Mouse (Mus musculus): Measurements from ENCODE around the gene Agpat3. TPM values are rescaled to one million over a fixed set of nuclear protein-coding genes. Genes with fewer than 3 reads are reported as not detected.
A peak's percentile ranks its signal among the peaks of the same experiment; 100 is the strongest.
"Not testable (repeated sequence)": the region's sequence is repeated elsewhere in the genome, so short reads cannot be mapped to it uniquely, and the experiment has no call there.

Agpat3 gene
- polyA plus RNA-seq, 1 experiment from 2014 or later = 68.1 TPM

- Histone ChIP-seq H3K4me2 (no peak overlapping the region), H3K27me3 (no peaks in the 10 kb centered on the region), H3K36me3 (no peaks in the 10 kb centered on the region), H3K4me1 (no peaks in the 10 kb centered on the region), H3K9me3 (no peaks in the 10 kb centered on the region), H3K4me3 (no peak overlapping the region), H3K9ac (no peak overlapping the region), H3K27ac (no peak overlapping the region)
- no peak for ATAC-seq (ENCODE audit: borderline replicate concordance, extremely low read depth, low FRiP score, low TSS enrichment)
- WGBS = 95% methylated on average over 7 of the region's 7 CpGs
Observed at GRCm38 (mm10) chr10:78378516-78378915, 26.2 kb upstream of the Agpat3 start.

GRCm38 (mm10) chr10:78372681-78373668 lies 20.7 kb upstream of the Agpat3 start:
- H3K27ac ChIP-seq = no peak overlapping the region
- H3K9ac ChIP-seq = no peak overlapping the region
- H3K4me2 ChIP-seq = no peak overlapping the region
- no peaks in the 10 kb centered on the region for H3K36me3 ChIP-seq
- no peak overlapping the region for H3K4me3 ChIP-seq
- peaks cover 4% of the 10 kb centered on the region; the same call in 1 of the 2 replicates for H3K4me1 ChIP-seq
- ATAC-seq (ENCODE audit: borderline replicate concordance, extremely low read depth, low FRiP score, low TSS enrichment) = no peak
- WGBS = 63% methylated on average over 27 of the region's 27 CpGs
- H3K9me3 ChIP-seq = no peaks in the 10 kb centered on the region
- no peaks in the 10 kb centered on the region for H3K27me3 ChIP-seq

- H3K4me2 ChIP-seq = no peak overlapping the region
- no peak overlapping the region for H3K9ac ChIP-seq
- H3K4me1 ChIP-seq = peaks cover 7% of the 10 kb centered on the region; the same call in 1 of the 2 replicates
- WGBS = 59% methylated on average over 6 of the region's 6 CpGs
- ATAC-seq (ENCODE audit: borderline replicate concordance, extremely low read depth, low FRiP score, low TSS enrichment) = peak; percentile 86
- H3K4me3 ChIP-seq = no peak overlapping the region
- no peaks in the 10 kb centered on the region for H3K36me3 ChIP-seq
- H3K9me3 ChIP-seq = no peaks in the 10 kb centered on the region
- H3K27ac ChIP-seq = no peak overlapping the region
- no peaks in the 10 kb centered on the region for H3K27me3 ChIP-seq
Observed at GRCm38 (mm10) chr10:78371746-78372145, 19.5 kb upstream of the Agpat3 start.

- WGBS = 39% methylated on average over 4 of the region's 4 CpGs
- H3K36me3 ChIP-seq = no peaks in the 10 kb centered on the region
- H3K27ac ChIP-seq = no peak overlapping the region
- no peak for ATAC-seq (ENCODE audit: borderline replicate concordance, extremely low read depth, low FRiP score, low TSS enrichment)
- no peaks in the 10 kb centered on the region for H3K9me3 ChIP-seq
- H3K9ac ChIP-seq = no peak overlapping the region
- H3K27me3 ChIP-seq = no peaks in the 10 kb centered on the region
- peaks cover 15% of the 10 kb centered on the region; the same call in 1 of the 2 replicates for H3K4me1 ChIP-seq
- no peak overlapping the region for H3K4me3 ChIP-seq
- H3K4me2 ChIP-seq = no peak overlapping the region
Observed at GRCm38 (mm10) chr10:78367586-78367985, 15.3 kb upstream of the Agpat3 start.

GRCm38 (mm10) chr10:78366851-78367312 lies 14.6 kb upstream of the Agpat3 start:
- WGBS = 38% methylated on average over 9 of the region's 9 CpGs
- no peaks in the 10 kb centered on the region for H3K36me3 ChIP-seq
- H3K9me3 ChIP-seq = no peaks in the 10 kb centered on the region
- H3K4me2 ChIP-seq = no peak overlapping the region
- no peaks in the 10 kb centered on the region for H3K27me3 ChIP-seq
- ATAC-seq (ENCODE audit: borderline replicate concordance, extremely low read depth, low FRiP score, low TSS enrichment) = no peak
- H3K9ac ChIP-seq = no peak overlapping the region
- peaks cover 15% of the 10 kb centered on the region; the same call in 1 of the 2 replicates for H3K4me1 ChIP-seq
- H3K27ac ChIP-seq = no peak overlapping the region
- no peak overlapping the region for H3K4me3 ChIP-seq

GRCm38 (mm10) chr10:78366195-78366834 lies 14.0 kb upstream of the Agpat3 start:
- no peak overlapping the region for H3K4me2 ChIP-seq
- H3K4me3 ChIP-seq = no peak overlapping the region
- ATAC-seq (ENCODE audit: borderline replicate concordance, extremely low read depth, low FRiP score, low TSS enrichment) = no peak
- 32% methylated on average over 5 of the region's 5 CpGs for WGBS
- no peaks in the 10 kb centered on the region for H3K36me3 ChIP-seq
- no peak overlapping the region for H3K9ac ChIP-seq
- no peaks in the 10 kb centered on the region for H3K27me3 ChIP-seq
- H3K4me1 ChIP-seq = peaks cover 12% of the 10 kb centered on the region; the same call in 1 of the 2 replicates
- H3K9me3 ChIP-seq = no peaks in the 10 kb centered on the region
- no peak overlapping the region for H3K27ac ChIP-seq

- no peak overlapping the region for H3K4me2 ChIP-seq
- H3K4me3 ChIP-seq = no peak overlapping the region
- H3K27me3 ChIP-seq = no peaks in the 10 kb centered on the region
- H3K9me3 ChIP-seq = no peaks in the 10 kb centered on the region
- no peak for ATAC-seq (ENCODE audit: borderline replicate concordance, extremely low read depth, low FRiP score, low TSS enrichment)
- 65% methylated on average over 6 of the region's 6 CpGs for WGBS
- H3K27ac ChIP-seq = no peak overlapping the region
- H3K36me3 ChIP-seq = no peaks in the 10 kb centered on the region
- 0 out of 2 replicates have a peak, but pooled peaks cover 11% of the 10 kb centered on the region for H3K4me1 ChIP-seq
- H3K9ac ChIP-seq = no peak overlapping the region
Observed at GRCm38 (mm10) chr10:78365555-78365954, 13.3 kb upstream of the Agpat3 start.

GRCm38 (mm10) chr10:78364106-78364505 lies 11.8 kb upstream of the Agpat3 start:
- Histone ChIP-seq H3K4me3 (no peak overlapping the region), H3K27me3 (no peaks in the 10 kb centered on the region), H3K27ac (no peak overlapping the region), H3K36me3 (no peaks in the 10 kb centered on the region), H3K9ac (no peak overlapping the region), H3K9me3 (no peaks in the 10 kb centered on the region), H3K4me1 (0 out of 2 replicates have a peak, but pooled peaks cover 11% of the 10 kb centered on the region), H3K4me2 (no peak overlapping the region)
- no peak for ATAC-seq (ENCODE audit: borderline replicate concordance, extremely low read depth, low FRiP score, low TSS enrichment)
- 36% methylated on average over 2 of the region's 2 CpGs for WGBS

- 86% methylated on average over 6 of the region's 6 CpGs for WGBS
- Histone ChIP-seq H3K4me1 (0 out of 2 replicates have a peak, but pooled peaks cover 11% of the 10 kb centered on the region), H3K9ac (no peak overlapping the region), H3K36me3 (no peaks in the 10 kb centered on the region), H3K27me3 (no peaks in the 10 kb centered on the region), H3K27ac (no peak overlapping the region), H3K9me3 (no peaks in the 10 kb centered on the region), H3K4me2 (no peak overlapping the region), H3K4me3 (no peak overlapping the region)
- no peak for ATAC-seq (ENCODE audit: borderline replicate concordance, extremely low read depth, low FRiP score, low TSS enrichment)
Observed at GRCm38 (mm10) chr10:78363366-78363765, 11.1 kb upstream of the Agpat3 start.

- no peaks in the 10 kb centered on the region for H3K36me3 ChIP-seq
- no peak overlapping the region for H3K27ac ChIP-seq
- H3K27me3 ChIP-seq = no peaks in the 10 kb centered on the region
- no peak overlapping the region for H3K9ac ChIP-seq
- H3K4me1 ChIP-seq = 0 out of 2 replicates have a peak, but pooled peaks cover 10% of the 10 kb centered on the region
- WGBS = 75% methylated on average over 2 of the region's 2 CpGs
- ATAC-seq (ENCODE audit: borderline replicate concordance, extremely low read depth, low FRiP score, low TSS enrichment) = no peak
- no peaks in the 10 kb centered on the region for H3K9me3 ChIP-seq
- H3K4me3 ChIP-seq = no peak overlapping the region
- no peak overlapping the region for H3K4me2 ChIP-seq
Observed at GRCm38 (mm10) chr10:78361951-78362350, 9.7 kb upstream of the Agpat3 start.

- Histone ChIP-seq H3K4me1 (0 out of 2 replicates have a peak, but pooled peaks cover 3% of the 10 kb centered on the region), H3K9me3 (no peaks in the 10 kb centered on the region), H3K36me3 (no peaks in the 10 kb centered on the region), H3K27ac (no peak overlapping the region), H3K4me2 (no peak overlapping the region), H3K4me3 (no peak overlapping the region), H3K27me3 (no peaks in the 10 kb centered on the region), H3K9ac (no peak overlapping the region)
- no peak for ATAC-seq (ENCODE audit: borderline replicate concordance, extremely low read depth, low FRiP score, low TSS enrichment)
- WGBS = 51% methylated on average over 3 of the region's 3 CpGs
Observed at GRCm38 (mm10) chr10:78360290-78360711, 8.0 kb upstream of the Agpat3 start.

GRCm38 (mm10) chr10:78358999-78359398 lies 6.7 kb upstream of the Agpat3 start:
- 85% methylated on average over 3 of the region's 3 CpGs for WGBS
- H3K4me3 ChIP-seq; ATAC-seq (ENCODE audit: borderline replicate concordance, extremely low read depth, low FRiP score, low TSS enrichment); H3K27me3 ChIP-seq; H3K27ac ChIP-seq; H3K36me3 ChIP-seq; H3K9ac ChIP-seq; H3K4me2 ChIP-seq; H3K4me1 ChIP-seq; H3K9me3 ChIP-seq: not testable (repeated sequence)

Measured in lung, embryonic 15.5 days (tissue).